Mouse (Mus musculus) heart, adult 18-20 months (tissue): ENCODE measurements at regions not wholly inside any gene's neighbourhood (a gene's known extent, or its start where the extent isn't known, plus 50 kb on each side); places are given as distances from the start of the nearest gene placed in this dataset.
A peak's percentile ranks its signal among the peaks of the same experiment; 100 is the strongest.

Experiments
- DNase-seq, 2 experiments: peaks; one replicate each; pipeline ENCODE4 v3.0.0; 2021 to 2022; ENCODE audit warnings: mixed read lengths in 1 of 2

DNA sequence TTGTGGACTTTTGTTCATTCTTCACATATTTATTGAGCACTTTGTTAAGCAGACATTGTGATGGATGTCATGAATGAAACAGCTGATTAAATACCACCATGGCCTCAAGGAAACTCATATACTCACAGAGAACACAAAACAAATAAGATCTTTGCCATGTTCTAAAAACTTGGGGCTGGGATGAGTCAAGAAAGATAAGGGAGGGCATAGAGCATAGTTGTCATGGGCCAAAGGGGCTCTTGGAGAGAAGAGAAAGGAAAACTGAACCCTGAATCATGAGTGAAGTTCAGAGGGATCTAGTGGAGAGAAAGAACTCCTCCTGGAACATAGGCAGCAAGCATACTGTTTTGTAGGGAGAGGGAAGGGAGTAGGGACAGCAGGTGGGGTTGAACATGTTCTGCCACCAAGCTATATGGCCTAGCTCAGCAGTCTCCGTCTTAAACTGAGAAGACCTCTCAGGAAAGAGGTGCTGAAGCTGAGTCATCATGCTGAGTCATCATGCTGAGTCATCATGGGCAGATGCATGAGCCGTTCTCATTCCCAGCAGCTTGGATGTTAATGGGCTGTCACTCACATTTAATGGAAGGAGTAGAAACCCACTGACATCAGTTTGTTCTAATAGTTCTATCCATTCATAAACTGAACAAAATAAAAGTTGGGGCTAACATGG is 69.6 kb downstream of the Cetn3 start:
- no peak for DNase-seq

DNA sequence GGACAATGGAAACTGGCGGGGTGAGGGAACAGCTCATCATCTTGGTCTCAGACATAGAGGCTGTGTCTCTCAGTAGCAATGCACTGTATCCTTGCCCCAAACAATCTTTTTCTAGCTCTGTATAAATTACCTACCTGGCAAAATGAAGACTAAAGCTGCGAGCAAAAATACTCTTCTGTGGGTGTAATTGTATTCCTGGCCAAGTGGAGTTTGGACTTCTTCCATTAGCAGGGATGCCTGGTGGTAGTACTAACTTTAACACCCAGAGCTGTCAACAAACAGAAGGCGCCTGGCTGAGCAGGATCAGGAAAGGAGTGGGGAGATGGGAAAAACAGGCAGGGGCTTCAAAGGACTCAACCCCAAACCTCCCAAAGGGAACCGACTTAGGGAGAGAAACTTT is 73.2 kb downstream of the Cetn3 start:
- DNase-seq = peak; percentile 56 to 61

DNA sequence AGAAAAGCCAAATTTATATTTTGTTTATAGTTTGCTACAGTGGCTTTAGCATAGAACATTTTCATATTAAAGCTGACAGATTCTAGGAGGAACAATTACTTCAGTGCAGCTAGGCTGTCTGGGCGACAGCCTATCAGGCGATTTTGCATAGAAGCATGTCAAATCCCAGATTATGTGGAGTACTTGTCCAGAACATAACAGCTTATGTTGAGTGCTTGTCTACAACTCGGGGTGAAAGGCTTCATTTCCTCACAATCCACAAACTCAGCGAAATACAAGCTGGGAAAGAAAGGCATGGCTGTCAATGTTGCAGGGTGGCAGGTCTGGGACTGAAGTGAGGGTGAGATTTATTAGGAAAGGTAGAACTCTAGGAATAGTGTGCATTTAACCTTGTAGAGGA is 77.8 kb downstream of the Cetn3 start:
- DNase-seq = no peak

DNA sequence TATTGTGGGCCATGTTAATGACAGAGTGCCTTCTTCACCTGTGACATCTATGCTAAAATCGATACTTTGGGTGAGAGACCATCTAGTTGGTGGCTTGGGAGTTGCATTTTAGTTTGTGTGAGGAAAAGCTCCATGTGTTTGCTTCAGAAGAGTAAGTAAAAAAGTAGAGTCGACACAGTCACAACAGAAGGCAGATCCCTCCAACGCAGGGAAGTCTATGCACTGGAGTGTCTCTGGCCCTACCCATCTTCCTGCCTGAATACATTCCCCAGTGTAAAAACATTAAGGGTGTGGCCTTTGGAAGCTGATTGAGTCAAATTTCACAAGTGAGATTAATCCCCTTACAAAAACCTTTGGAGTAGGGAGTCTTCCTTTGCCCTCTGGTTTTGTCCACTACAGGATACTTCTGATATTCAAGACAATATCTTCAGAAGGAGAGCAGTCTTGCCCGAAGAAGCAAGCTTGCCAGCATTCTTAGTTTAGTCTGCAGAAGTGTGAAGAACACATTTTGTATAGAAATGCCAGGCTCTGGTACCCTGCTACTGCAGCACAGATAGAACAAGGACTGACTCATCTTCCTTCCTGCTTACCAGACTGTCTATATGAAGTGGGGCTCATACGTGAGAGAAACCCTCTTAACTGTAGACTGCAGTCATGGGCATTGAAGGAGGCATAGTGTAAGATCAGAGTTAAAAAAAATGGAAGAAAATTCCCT is 79.2 kb downstream of the Cetn3 start:
- DNase-seq = no peak

DNA sequence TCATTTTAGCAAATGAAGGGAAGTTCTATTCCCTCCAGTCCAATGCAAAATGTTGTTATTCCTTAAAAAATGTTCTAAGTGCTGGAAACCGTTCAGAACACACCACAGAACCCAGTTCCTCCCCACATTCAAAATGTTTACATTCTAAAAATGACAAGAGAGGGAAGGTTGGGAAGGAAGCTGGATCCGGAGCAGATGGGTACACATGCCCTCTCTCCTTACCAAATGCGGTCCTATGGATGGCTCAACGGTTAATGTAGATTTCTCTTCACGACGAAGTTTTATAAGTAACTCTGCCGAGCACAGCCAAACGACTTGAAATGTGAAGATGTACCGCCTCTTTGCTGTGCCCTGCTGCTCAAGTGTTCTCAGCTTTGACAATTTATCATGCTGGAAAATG is 88.3 kb downstream of the Cetn3 start:
- no peak for DNase-seq

DNA sequence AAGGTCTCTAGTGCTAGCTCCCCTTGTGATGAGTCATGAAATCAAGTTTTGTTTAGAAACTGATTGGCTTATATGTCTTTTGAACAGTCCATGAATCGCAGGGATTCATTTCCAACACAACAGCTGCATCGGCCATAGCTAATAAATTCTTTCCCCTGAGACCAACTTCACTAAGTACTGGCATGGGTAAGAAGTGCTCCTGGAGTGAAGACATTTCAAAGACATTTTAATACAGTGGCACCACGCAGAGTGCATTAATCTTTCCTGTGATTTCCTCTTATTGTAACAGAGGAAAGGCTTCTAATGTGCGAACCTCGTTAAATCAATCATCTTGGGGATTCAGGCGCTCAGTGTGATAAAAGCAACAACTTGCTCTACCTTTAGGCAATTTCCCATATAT is 103.0 kb downstream of the Cetn3 start:
- no peak for DNase-seq

DNA sequence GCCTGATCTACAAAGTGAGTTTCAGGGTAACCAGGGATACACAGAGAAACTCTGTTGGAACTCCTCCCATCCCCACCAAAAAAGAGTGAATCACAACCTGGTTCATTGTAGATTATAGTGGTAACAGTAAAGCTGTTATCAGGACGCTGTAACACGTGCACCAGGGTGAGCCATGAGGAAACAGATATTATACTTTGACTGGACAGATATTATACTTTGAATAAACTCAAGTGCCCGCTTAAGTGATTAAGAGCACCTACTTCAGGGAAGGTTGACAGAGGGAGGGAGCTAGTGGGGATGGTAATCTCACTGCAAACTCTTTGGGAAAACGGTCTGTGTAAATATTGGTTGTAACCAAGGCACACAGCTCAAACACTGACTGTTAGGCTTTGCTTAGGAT is 147.4 kb downstream of the Cetn3 start:
- no peak for DNase-seq

DNA sequence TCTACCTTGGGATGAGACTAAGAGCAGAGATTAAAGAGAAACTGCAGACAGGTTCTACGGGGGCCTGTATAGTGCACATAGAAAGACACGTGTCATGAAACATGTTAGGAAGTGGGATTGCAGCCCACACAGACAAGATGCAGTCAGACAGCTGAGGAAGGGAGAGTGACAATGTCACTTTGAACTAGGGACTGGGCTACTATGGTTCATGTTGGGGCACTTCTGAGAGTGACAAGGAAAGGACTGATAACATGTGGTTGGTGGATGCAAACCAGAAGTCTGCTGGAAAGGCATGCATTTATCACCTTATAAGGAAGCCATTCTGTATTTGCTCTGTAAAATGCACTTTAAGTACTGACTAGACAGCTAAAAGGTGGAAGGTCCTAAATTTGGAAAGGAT is 148.3 kb downstream of the Cetn3 start:
- no peak for DNase-seq

DNA sequence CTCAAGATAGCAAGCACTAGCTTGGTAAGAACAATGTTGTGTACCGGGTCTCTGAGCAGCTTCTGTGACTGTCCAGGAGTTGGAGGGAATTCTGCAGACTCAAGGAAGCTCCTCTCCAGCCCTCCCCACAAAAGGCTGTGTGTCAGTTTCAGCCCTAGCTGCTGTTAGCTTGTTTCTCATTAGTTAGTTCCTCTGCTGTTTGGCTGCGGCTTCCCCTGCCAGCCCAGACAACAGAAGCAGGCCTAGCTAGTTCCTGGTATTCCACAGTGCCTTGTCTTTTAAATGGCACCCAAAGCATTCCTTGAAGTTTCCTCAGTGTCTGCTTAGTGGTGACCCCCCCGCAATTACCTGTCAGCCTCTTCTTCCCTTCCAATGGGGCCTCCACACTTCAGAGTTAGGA is 154.2 kb downstream of the Cetn3 start:
- no peak for DNase-seq

DNA sequence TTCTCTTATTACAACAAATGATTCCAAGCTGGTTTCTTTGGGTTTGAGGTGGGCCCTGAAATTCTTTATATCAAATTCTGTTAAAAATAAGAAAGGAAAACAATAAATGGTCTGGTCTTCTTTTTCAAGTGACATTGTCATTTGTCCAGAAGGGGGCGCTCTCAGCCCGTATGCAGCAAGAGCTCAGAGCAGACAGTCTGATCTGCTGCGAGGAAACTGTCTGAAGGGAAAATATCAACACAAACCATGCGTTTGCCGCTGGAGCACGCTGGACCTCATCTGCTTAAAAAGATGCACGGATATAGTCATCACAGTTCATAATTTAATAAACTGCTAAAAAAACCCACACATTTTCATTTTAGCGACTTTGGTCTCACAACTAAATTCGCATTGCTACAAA is 161.2 kb downstream of the Cetn3 start:
- DNase-seq = peak; percentile 47 to 87

DNA sequence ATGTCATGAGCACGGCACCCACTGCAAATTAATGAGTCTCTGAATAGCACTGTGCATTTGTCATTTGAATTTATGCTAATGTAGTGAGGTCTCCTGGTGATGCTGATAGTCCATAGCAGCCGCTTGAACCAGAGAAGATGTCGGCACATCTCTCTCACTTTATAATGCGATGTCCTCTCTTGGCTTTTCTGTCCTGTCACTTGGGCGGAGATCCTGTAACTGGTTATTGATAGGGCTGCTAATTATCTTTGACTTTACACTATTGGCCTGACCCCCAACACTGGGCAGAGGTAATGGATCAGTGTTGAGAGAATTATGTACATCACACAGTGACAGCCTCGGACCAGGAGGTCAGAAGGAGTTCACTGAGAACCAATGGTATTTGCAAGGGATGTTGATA is 161.6 kb downstream of the Cetn3 start:
- no peak for DNase-seq

DNA sequence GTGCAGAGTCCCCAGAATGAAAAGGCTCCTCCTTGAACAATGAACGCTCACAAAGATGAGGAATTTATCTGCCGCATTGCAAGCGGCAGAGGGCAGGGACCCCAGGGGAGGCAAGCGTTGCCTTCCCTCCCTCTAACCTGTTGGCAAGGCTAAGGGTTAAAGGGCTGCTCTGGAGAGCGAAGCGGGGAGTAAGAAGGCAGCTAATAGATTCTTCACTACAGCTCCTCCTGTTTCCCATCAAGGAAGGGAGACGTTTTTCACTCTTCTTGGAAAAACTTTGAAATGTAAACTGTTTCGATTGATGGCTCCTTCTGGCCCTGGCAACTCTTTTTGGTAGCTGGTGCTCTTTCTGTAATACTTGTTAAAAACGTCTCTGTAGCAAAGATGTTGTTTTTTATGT is 162.9 kb downstream of the Cetn3 start:
- no peak for DNase-seq

DNA sequence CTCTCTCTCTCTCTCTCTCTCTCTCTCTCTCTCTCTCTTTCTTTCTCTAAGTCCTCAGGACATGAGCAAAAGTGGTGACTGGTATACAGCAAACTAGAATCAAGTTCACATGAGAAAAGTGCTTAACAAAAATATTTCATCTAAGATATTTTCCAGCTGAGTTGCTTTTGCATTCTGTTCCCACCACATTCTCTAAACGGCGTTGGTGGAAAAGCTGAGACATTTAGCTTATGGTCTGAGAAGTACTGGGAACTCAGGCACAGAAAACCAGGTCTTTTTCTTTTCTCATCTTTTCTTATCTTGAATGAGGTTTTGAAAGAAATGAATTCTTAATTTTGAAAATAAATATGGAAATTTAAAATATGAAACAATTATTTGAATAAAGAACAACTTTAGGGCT is 182.6 kb downstream of the Cetn3 start:
- no peak for DNase-seq

DNA sequence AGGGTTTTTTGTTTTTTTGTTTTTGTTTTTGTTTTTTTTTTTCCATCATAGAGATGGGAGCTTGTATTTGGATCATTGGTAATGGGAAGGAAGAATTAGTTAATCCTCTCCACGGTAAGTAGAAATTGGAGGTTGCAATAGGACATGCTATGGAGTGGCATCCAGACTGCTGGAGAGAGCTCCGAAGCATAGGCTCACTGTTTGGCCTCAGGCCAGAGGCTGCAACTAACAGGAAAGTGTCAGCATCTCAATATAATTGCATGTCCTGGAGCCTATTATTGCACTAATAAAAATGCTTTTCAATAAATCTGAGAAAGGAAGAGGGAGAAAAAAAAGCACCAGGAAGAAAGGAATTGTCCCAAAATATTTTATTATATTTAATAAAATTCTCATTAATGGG is 193.0 kb downstream of the Cetn3 start:
- DNase-seq = no peak

DNA sequence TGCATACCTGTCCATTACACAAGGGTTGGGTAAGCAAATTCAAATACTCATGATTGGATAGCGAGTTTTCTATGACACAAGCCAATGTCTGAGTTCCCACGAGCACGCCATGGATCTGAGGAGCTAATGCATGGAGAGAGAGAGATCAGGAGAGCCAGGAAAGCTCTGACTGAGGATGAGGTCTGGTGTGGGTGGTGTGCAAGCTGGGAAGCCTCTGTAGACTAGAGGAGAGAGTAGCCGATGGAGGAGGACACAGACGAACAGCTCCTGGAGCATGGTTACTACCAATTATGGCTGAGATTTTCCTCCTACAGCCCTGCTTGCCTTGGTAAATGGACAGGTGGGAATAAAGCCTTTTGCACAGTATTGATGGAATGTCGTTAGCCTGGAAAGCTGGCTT is 195.1 kb downstream of the Cetn3 start:
- no peak for DNase-seq

DNA sequence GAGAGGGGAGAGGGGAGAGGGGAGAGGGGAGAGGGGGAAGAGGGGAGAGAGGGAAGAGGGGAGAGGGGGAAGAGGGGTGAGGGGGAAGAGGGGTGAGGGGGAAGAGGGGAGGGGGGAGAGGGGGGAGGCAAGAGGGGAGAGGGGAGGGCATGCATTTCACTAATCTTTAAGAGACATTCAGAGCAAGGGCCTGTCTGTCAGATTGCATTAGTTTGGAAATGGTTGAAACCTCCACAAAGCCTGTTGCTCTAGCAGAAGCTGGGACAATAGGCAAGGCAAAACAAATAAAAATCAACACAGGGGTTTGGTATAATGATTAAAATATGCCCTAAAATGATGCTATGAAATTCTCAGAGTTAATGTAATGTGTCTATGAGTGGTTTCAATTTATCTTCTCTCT is 196.4 kb downstream of the Cetn3 start:
- no peak for DNase-seq

DNA sequence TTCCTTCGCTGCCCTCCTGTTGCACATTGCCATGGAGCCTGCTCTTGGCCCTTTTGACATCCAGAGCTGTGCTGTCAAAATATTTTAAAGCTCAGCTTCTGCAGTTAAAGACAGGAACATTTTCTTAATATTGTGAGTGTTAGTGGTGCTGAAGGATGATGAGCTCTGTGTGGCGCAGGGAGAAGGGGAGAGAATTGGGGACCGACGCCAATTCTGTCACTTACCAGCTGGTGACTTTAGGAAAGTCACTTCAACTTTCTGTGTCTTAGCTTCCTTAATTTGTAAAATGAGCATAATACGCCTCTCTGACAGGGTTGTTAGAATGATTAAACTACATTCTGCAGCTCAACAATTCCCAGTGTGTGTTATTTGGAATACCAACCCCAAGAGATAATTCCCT is 197.2 kb downstream of the Cetn3 start:
- DNase-seq = no peak

DNA sequence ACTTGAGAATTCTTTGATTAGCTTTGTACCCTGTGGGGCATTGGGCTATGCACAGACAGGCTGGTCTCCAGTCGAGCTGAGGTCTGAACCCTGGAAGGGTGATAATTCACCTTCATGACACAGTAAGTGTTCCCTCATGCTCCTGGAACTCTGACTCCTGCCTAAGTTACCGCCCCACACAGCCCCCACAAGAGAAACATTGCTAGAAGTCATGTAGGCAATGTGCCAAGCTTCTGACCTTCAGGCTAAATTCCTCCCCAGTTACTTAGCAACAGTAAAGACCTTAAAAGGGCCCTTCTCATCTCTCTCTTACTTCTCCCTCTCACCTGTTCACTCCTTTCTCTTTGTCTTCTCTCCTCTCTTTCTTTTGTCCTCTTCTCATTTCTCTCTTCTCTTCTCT is 199.6 kb downstream of the Cetn3 start:
- no peak for DNase-seq

DNA sequence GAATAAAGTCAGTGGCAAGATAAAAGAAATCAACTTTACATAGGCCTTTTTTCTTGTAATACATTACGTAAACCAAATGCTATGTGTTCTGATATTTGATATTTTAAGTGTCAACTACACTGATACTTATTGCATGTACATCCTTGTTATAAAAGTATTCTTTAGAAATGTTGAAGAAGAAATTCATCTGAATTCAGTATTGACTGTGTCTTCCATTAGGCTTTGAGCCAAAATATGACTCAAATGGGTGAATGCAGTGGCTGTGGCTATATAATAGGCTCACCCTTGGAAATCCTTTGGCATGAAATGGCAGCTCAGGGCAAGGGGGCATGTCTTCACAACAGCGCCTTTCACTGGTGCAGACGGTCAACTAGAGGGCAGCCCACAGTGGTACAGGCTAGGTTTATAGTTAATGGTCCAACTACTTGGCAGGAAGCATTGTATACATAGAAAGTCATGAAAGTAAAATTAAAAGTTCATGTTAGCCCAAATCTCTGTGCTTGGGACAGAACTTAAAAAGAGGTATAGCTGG is 217.9 kb downstream of the Cetn3 start:
- DNase-seq = no peak

DNA sequence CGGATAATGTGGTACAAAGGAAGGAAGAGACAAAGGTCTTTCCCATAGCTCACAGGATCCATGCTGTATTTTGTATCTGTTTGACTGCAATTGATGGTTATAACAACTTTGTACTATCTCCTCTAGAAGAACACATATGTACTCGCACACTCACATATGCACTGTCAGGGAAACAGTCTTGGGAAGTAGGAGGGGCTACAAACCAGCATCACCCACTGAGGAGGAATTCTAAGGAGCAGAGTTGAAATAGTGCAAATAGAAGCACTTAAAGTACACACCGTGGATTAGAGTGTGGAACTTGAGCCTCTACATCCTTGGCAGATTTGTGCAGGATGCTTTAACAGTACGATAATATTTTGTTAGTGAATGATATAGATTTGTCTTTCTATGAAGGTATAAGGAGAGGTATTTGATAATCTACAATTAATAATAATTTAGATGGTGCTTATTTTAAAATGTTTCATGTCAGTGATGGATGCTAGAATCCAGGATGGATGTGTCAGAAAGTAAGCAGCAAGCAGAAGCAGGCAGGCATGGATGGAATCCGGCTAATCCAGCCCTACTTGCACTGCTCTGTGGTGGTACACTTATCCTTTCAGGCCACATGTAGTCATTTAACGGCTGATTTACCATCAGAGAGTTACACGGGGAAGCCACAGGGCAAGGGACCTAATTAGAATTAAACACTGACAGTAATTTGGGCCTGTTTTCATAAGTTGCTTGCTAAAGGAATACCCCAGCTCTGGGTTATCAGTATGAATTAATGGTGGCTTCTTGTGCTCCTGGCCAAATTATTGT is 223.3 kb downstream of the Cetn3 start:
- DNase-seq = no peak

DNA sequence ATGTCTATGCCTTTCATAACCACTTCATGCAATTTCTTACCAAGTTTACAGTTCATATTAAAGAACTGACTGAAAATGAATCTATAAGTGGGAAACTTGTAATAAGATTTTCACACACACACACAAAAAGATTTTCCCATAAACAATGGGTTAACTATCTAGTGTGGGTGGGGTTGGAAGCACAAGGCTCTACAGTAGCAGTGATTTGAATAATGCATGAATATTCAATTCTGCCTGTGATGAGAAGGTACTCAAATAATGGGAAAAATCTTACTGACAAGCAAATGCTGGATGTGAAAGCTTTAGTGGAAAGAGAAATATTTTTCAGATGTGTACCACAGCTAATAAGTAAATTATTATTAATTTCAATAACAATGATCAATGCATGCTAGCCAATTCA is 224.3 kb downstream of the Cetn3 start:
- DNase-seq = no peak

DNA sequence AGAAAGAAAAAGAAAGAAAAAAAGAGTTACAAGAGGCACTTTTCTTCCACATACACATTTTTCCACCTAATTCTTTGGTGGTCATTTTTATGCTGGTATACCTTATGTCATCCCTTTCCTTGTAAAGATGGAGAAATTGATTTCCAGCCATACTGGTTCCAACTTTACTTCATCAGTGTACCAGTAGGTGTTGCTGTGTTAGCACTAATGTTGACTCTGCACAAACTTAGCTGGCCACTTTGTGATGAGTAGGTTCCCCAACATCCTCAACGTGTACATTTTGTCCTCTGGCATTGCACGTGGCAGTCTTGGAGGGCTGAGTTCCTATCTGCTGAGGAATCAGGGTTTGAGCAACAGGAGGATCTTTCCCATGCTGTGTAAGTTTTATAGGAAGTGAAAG is 256.7 kb downstream of the Cetn3 start:
- DNase-seq = peak in 1 of 2 experiments; percentile 12

DNA sequence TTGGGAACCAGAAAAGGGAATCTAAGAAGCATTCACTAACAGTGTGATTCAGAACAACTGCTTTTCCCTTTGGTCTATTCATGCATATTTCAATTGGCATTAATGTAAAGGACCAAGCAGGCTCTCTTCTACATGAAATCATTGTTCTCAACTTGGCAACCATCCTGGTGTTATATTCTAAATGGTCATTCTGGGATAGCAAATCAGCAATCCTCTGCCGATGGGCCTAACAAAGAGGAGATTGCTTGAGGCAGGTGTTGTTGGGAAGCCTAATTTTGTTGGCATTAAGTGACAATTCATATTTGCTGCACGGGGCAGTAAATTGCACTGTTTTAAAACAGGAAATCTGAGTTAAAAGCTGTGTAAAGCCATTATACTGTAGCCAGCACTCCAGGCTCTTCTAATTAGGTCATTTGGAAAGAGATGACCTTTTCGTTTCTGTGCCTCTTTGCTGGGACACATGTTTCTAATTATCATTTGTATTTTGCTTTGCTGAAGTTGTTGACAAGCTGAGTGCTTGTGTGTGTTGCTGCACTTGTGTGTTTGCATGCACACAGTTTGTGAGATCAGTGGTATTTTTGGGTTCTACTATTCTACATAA is 275.4 kb downstream of the Cetn3 start:
- peak; percentile 42 to 54 for DNase-seq
